Comparison of ENCODE assay signal across 8 mouse cellular contexts in genomic region chr6:124805341-124806321, GRCm38 (mm10). TPM values are rescaled to one million over a fixed set of nuclear protein-coding genes. Genes with fewer than 3 reads are reported as not detected.
A peak's percentile ranks its signal among the peaks of the same experiment; 100 is the strongest.
DNase-seq lines count a peak whose midpoint lies in the region; ATAC-seq and TF ChIP-seq lines count a peak whose summit lies in the region.

No protein-coding gene starts in this region.

- peak overlapping the region; percentile 36 for H3K4me3 ChIP-seq in hindbrain, embryonic 14.5 days (replicated peaks; ENCODE audit: low read length)

- peak; percentile 70 for DNase-seq in Patski (ENCODE audit: low read depth, low spot score)
- DNase-seq in cerebellum, postnatal 14 days = peak; percentile 95 to 98
- peak; percentile 95 for DNase-seq in frontal cortex, postnatal 14 days (ENCODE audit: low spot score in 2 of 2)
- peak; percentile 91 for DNase-seq in hindbrain, embryonic 14.5 days (ENCODE audit: low spot score)
- peak; percentile 96 for DNase-seq in left cerebral cortex, adult 11 months (ENCODE audit: low spot score)
- peak; percentile 95 for DNase-seq in lung, postnatal 4 days
- peak; percentile 75 for DNase-seq in retina, postnatal 7 days (ENCODE audit: low read depth, low spot score)
- DNase-seq in urinary bladder, adult 2 months (ENCODE audit: low spot score) = peak; percentile 84

- POLR2A ChIA-PET in Patski (lab: Charles Lee) = interaction anchor here (0.6 to 1.4 kb wide), 9 partner anchors 8 to 112 kb away, joined by 3 to 7 read pairs (median 4); partner anchors contain the start of genes Cdca3 and Usp5

- WGBS in hindbrain, embryonic 14.5 days = 2% methylated on average over 34 of the region's 34 CpGs

- H3K36me3 ChIP-seq in hindbrain, embryonic 14.5 days (replicated peaks; ENCODE audit: control insufficient read depth, insufficient read depth) = peaks cover 6% of the 10 kb centered on the region

- in situ Hi-C loops in Patski (cut with MboI; ENCODE audit: low pct_unique_long_range_greater_than_20kb) = no loop called here

- H3K4me1 ChIP-seq in hindbrain, embryonic 14.5 days (replicated peaks; ENCODE audit: control insufficient read depth, insufficient read depth, low read length) = peaks cover 25% of the 10 kb centered on the region

- TF ChIP-seq CTCF in Patski (IDR thresholded peaks at IDR 0.05) = no peak

- H3K9me3 ChIP-seq in hindbrain, embryonic 14.5 days (ENCODE audit: control insufficient read depth, low read length) = no peaks in the 10 kb centered on the region

- H3K9ac ChIP-seq in hindbrain, embryonic 14.5 days = peak overlapping the region; percentile 51

- CTCF ChIA-PET in Patski (lab: Charles Lee) = interaction anchor here (0.7 to 2.1 kb wide), 6 partner anchors 10 to 355 kb away, joined by 3 to 7 read pairs (median 4); no protein-coding TSS in a partner anchor

- peak overlapping the region; percentile 74 for H3K4me2 ChIP-seq in hindbrain, embryonic 14.5 days (replicated peaks)

- ATAC-seq in Patski = peak; percentile 66
- ATAC-seq in hindbrain, embryonic 14.5 days (ENCODE audit: low FRiP score) = peak; percentile 85

- H3K27me3 ChIP-seq in Patski = no peaks in the 10 kb centered on the region
- H3K27me3 ChIP-seq in hindbrain, embryonic 14.5 days (ENCODE audit: control insufficient read depth, insufficient read depth, low read length) = no peaks in the 10 kb centered on the region

- peak overlapping the region; percentile 79 for H3K27ac ChIP-seq in hindbrain, embryonic 14.5 days

RNA-seq across cellular contexts. Expression of gene Spsb2, which starts 2.8 kb away (rescaled TPM):
- 23.6 TPM for polyA plus RNA-seq in Patski (2021)
- polyA plus RNA-seq in hindbrain, embryonic 14.5 days (2014; fragmentation: Nextera tagmentation; extraction: Ambion mirVana) = 5.2 and 6.6 TPM in 2 replicates
- 22.3 and 24.4 TPM in 2 replicates for polyA plus RNA-seq in urinary bladder, adult 2 months (2012; rRNA removed)

RNA-seq across cellular contexts. Expression of gene Tpi1, which starts 8.5 kb away (rescaled TPM):
- 1,211 TPM for polyA plus RNA-seq in Patski (2021)
- 413 and 474 TPM in 2 replicates for polyA plus RNA-seq in hindbrain, embryonic 14.5 days (2014; fragmentation: Nextera tagmentation; extraction: Ambion mirVana)
- 322 and 324 TPM in 2 replicates for polyA plus RNA-seq in urinary bladder, adult 2 months (2012; rRNA removed)

RNA-seq across cellular contexts. Expression of gene Usp5, which starts 23.7 kb away (rescaled TPM):
- polyA plus RNA-seq in Patski (2021) = 130 TPM
- 180 and 182 TPM in 2 replicates for polyA plus RNA-seq in hindbrain, embryonic 14.5 days (2014; fragmentation: Nextera tagmentation; extraction: Ambion mirVana)
- 68.8 and 73.6 TPM in 2 replicates for polyA plus RNA-seq in urinary bladder, adult 2 months (2012; rRNA removed)

RNA-seq across cellular contexts. Expression of gene Cdca3, which starts 23.7 kb away (rescaled TPM):
- polyA plus RNA-seq in Patski (2021) = 66.3 TPM
- polyA plus RNA-seq in hindbrain, embryonic 14.5 days (2014; fragmentation: Nextera tagmentation; extraction: Ambion mirVana) = 29.3 and 36.2 TPM in 2 replicates
- 5.0 and 5.5 TPM in 2 replicates for polyA plus RNA-seq in urinary bladder, adult 2 months (2012; rRNA removed)

RNA-seq across cellular contexts. Expression of gene Lrrc23, which starts 26.1 kb away (rescaled TPM):
- polyA plus RNA-seq in Patski (2021) = not detected
- 3.7 and 6.4 TPM in 2 replicates for polyA plus RNA-seq in hindbrain, embryonic 14.5 days (2014; fragmentation: Nextera tagmentation; extraction: Ambion mirVana)
- 1.2 and 1.4 TPM in 2 replicates for polyA plus RNA-seq in urinary bladder, adult 2 months (2012; rRNA removed)

Comparison
In these comparisons a context has a peak if more than half of its experiments do, and no peak if none do; other contexts are left out.
1. Peak in every context shown above with its lines: DNase-seq, ATAC-seq, H3K4me3 ChIP-seq and H3K27ac ChIP-seq.